Mouse (Mus musculus) midbrain, postnatal 0 days (tissue): ENCODE data around the gene Rapgef3. TPM values are rescaled to one million over a fixed set of nuclear protein-coding genes. Genes with fewer than 3 reads are reported as not detected.

Experiments
- ATAC-seq: fragments of 200-750 bp; cut with Nextera tagmentation; 2 replicates; pipeline ENCODE4 v1.8.0; 2017; ENCODE audit warnings: moderate number of reproducible peaks, mild to moderate bottlenecking, moderate TSS enrichment, moderate library complexity; ENCODE audit not compliant: low FRiP score
- DNase-seq: peaks from one replicate; pipeline ENCODE4 v3.0.0-alpha.2; 2015; ENCODE audit warnings: low spot score
- H3K27ac ChIP-seq: fragments of 300-500 bp; sonication (generic); 2 replicates; pipeline ENCODE4 v1.5.1; 2014; ENCODE audit warnings: low read depth, mild to moderate bottlenecking, low read length, mixed read lengths
- H3K27me3 ChIP-seq: fragments of 300-500 bp; sonication (generic); 2 replicates; pipeline ENCODE4 v1.6.1; 2014; ENCODE audit warnings: low read length, control low read depth, mixed read lengths; ENCODE audit not compliant: insufficient read depth
- H3K36me3 ChIP-seq: fragments of 300-500 bp; sonication (generic); 2 replicates; pipeline ENCODE4 v1.6.1; 2014; ENCODE audit warnings: low read length, control low read depth, mixed read lengths; ENCODE audit not compliant: insufficient read depth
- H3K4me1 ChIP-seq: fragments of 300-500 bp; sonication (generic); 2 replicates; pipeline ENCODE4 v1.6.1; 2014; ENCODE audit warnings: mild to moderate bottlenecking, control low read depth, antibody characterized with exemption, low read length, mixed read lengths; ENCODE audit not compliant: insufficient read depth
- H3K4me2 ChIP-seq: fragments of 300-500 bp; sonication (generic); 2 replicates; pipeline ENCODE4 v1.6.1; 2014; ENCODE audit warnings: low read depth, mild to moderate bottlenecking, low read length, mixed read lengths; ENCODE audit not compliant: poor library complexity, severe bottlenecking
- H3K4me3 ChIP-seq: fragments of 300-500 bp; sonication (generic); 2 replicates; pipeline ENCODE4 v1.5.1; 2014; ENCODE audit warnings: low read depth, mild to moderate bottlenecking, low read length, moderate library complexity
- H3K9ac ChIP-seq: fragments of 300-500 bp; sonication (generic); replicated peaks from 2 replicates; pipeline ENCODE4 v1.6.1; 2014; ENCODE audit warnings: mild to moderate bottlenecking, low read length, moderate library complexity, mixed read lengths; ENCODE audit not compliant: poor library complexity, severe bottlenecking
- H3K9me3 ChIP-seq: fragments of 300-500 bp; sonication (generic); 2 replicates; pipeline ENCODE4 v1.6.1; 2016; ENCODE audit warnings: low read length, control low read depth
- CTCF ChIP-seq: IDR thresholded peaks from 2 replicates; pipeline ENCODE4 v1.5.1; 2016; ENCODE audit warnings: antibody characterized with exemption, mild to moderate bottlenecking
- WGBS: fragments of 180-500 bp; shearing (Covaris S2); extraction: QIAGEN DNeasy Blood & Tissue Kit; methylation state at CpG from one replicate; pipeline ENCODE4 v1.1.7; 2014; 5-methylcytosine and 5-hydroxymethylcytosine counted together
- polyA plus RNA-seq: library from polyadenylated mRNA; unstranded; fragments of >200 nt; fragmentation: Nextera tagmentation; extraction: Ambion mirVana; gene quantifications from 2 replicates; pipeline ENCODE4 v1.2.1, GENCODE M21; 2015
- total RNA-seq: library from RNA; depleted of rRNA; stranded (reverse); fragments of >200 nt; gene quantifications from 2 replicates; pipeline ENCODE4 v1.2.3, GENCODE M21; 2014

Gene Rapgef3
- total and polyA plus RNA-seq, 2 experiments from 2014 or later = 16.5 to 34.9 TPM

GRCm38 (mm10) chr15:97747486-97747885, 20.3 kb downstream of the Rapgef3 start:
- Histone ChIP-seq H3K36me3 (peaks cover 30% of the 10 kb centered on the region), H3K9me3 (no peaks in the 10 kb centered on the region), H3K9ac (no peak overlapping the region), H3K4me3 (no peak overlapping the region), H3K27me3 (0 out of 2 replicates have a peak, but pooled peaks cover 4% of the 10 kb centered on the region), H3K4me2 (no peak overlapping the region), H3K27ac (no peak overlapping the region), H3K4me1 (no peaks in the 10 kb centered on the region)
- ATAC-seq = no peak
- DNase-seq = no peak
- 96% methylated on average over 4 of the region's 4 CpGs for WGBS
- no peak for TF ChIP-seq CTCF

GRCm38 (mm10) chr15:97746748-97747147, 21.0 kb downstream of the Rapgef3 start:
- Histone ChIP-seq H3K27me3 (0 out of 2 replicates have a peak, but pooled peaks cover 4% of the 10 kb centered on the region), H3K9me3 (no peaks in the 10 kb centered on the region), H3K27ac (no peak overlapping the region), H3K9ac (no peak overlapping the region), H3K4me1 (no peaks in the 10 kb centered on the region), H3K36me3 (peaks cover 27% of the 10 kb centered on the region), H3K4me2 (no peak overlapping the region), H3K4me3 (no peak overlapping the region)
- TF ChIP-seq CTCF = no peak
- ATAC-seq (no peak), DNase-seq (no peak)
- 97% methylated on average over 24 of the region's 24 CpGs for WGBS

- no peak for TF ChIP-seq CTCF
- H3K27me3 ChIP-seq = 0 out of 2 replicates have a peak, but pooled peaks cover 4% of the 10 kb centered on the region
- H3K27ac ChIP-seq = no peak overlapping the region
- no peaks in the 10 kb centered on the region for H3K9me3 ChIP-seq
- ATAC-seq (no peak), DNase-seq (no peak)
- no peak overlapping the region for H3K9ac ChIP-seq
- no peak overlapping the region for H3K4me2 ChIP-seq
- no peaks in the 10 kb centered on the region for H3K4me1 ChIP-seq
- H3K36me3 ChIP-seq = peaks cover 26% of the 10 kb centered on the region
- WGBS = 91% methylated on average over 10 of the region's 10 CpGs
- no peak overlapping the region for H3K4me3 ChIP-seq
Observed at GRCm38 (mm10) chr15:97746278-97746677, 21.5 kb downstream of the Rapgef3 start.

GRCm38 (mm10) chr15:97745331-97745730, 22.4 kb downstream of the Rapgef3 start:
- no peak overlapping the region for H3K4me3 ChIP-seq
- H3K9me3 ChIP-seq = no peaks in the 10 kb centered on the region
- H3K36me3 ChIP-seq = peaks cover 26% of the 10 kb centered on the region
- H3K4me2 ChIP-seq = no peak overlapping the region
- no peak overlapping the region for H3K9ac ChIP-seq
- no peaks in the 10 kb centered on the region for H3K4me1 ChIP-seq
- H3K27ac ChIP-seq = no peak overlapping the region
- DNase-seq (no peak), ATAC-seq (no peak)
- WGBS = 64% methylated on average over 9 of the region's 10 CpGs
- no peak for TF ChIP-seq CTCF
- 0 out of 2 replicates have a peak, but pooled peaks cover 4% of the 10 kb centered on the region for H3K27me3 ChIP-seq

- Histone ChIP-seq H3K27ac (no peak overlapping the region), H3K9me3 (no peaks in the 10 kb centered on the region), H3K27me3 (0 out of 2 replicates have a peak, but pooled peaks cover 4% of the 10 kb centered on the region), H3K9ac (no peak overlapping the region), H3K4me1 (no peaks in the 10 kb centered on the region), H3K4me3 (no peak overlapping the region), H3K36me3 (peaks cover 24% of the 10 kb centered on the region), H3K4me2 (no peak overlapping the region)
- DNase-seq = peak; percentile 30
- no peak for TF ChIP-seq CTCF
- ATAC-seq = no peak
- 51% methylated on average over 9 of the region's 10 CpGs for WGBS
Observed at GRCm38 (mm10) chr15:97744930-97745329, 22.8 kb downstream of the Rapgef3 start.

- DNase-seq (no peak), ATAC-seq (no peak)
- no peak for TF ChIP-seq CTCF
- WGBS = 77% methylated on average over 12 of the region's 12 CpGs
- no peaks in the 10 kb centered on the region for H3K4me1 ChIP-seq
- H3K27me3 ChIP-seq = 0 out of 2 replicates have a peak, but pooled peaks cover 4% of the 10 kb centered on the region
- no peaks in the 10 kb centered on the region for H3K9me3 ChIP-seq
- peaks cover 16% of the 10 kb centered on the region for H3K36me3 ChIP-seq
- H3K4me2 ChIP-seq = no peak overlapping the region
- no peak overlapping the region for H3K4me3 ChIP-seq
- H3K27ac ChIP-seq = no peak overlapping the region
- no peak overlapping the region for H3K9ac ChIP-seq
Observed at GRCm38 (mm10) chr15:97743961-97744525, 23.7 kb downstream of the Rapgef3 start.
